ENCODE assay signal across 35 mouse cellular contexts in genomic region chr7:19718297-19718952, GRCm38 (mm10). TPM values are rescaled to one million over a fixed set of nuclear protein-coding genes. Genes with fewer than 3 reads are reported as not detected.
"Had no signal": no experiment of that assay in that cellular context is flagged by ENCODE, and none has a peak within 500 bp of the region (broad histone marks: within the 10 kb centered on the region; RNA-seq: fewer than 3 reads in every experiment).

No protein-coding gene starts in this region.

- ATAC-seq: inflammation-experienced regulatory T-cells, adult 6 months; intestine, embryonic 15.5 days; intestine, postnatal 0 days; liver, embryonic 12.5 days had no signal

- H3K9ac ChIP-seq: heart, embryonic 13.5 days; heart, embryonic 15.5 days; hindbrain, embryonic 13.5 days; hindbrain, embryonic 15.5 days; intestine, embryonic 15.5 days; limb, embryonic 13.5 days; limb, embryonic 15.5 days; liver, embryonic 12.5 days; liver, embryonic 14.5 days had no signal

- DNase-seq: gastrocnemius, postnatal 14 days; gastrocnemius, postnatal 36 days; heart, adult 2 months; heart, postnatal 14 days; heart, postnatal 36 days; kidney, adult 18-20 months; kidney, adult 8-10 months; kidney, postnatal 10 days; kidney, postnatal 25 days; kidney, postnatal 4 days; layer of hippocampus, adult 9-11 months; layer of hippocampus, postnatal 36 days; left cerebral cortex, postnatal 4 days; lung, adult 18-20 months had no signal

- H3K4me3 ChIP-seq: heart, adult 2 months; heart, embryonic 13.5 days; heart, embryonic 15.5 days; hindbrain, embryonic 13.5 days; hindbrain, embryonic 15.5 days; intestine, embryonic 15.5 days; limb, embryonic 13.5 days; limb, embryonic 15.5 days; liver, embryonic 12.5 days had no signal

- H3K4me2 ChIP-seq: heart, embryonic 11.5 days; heart, embryonic 13.5 days; heart, embryonic 15.5 days; hindbrain, embryonic 13.5 days; hindbrain, embryonic 15.5 days; intestine, embryonic 15.5 days; limb, embryonic 13.5 days; limb, embryonic 15.5 days; liver, embryonic 12.5 days had no signal

- H3K27me3 ChIP-seq: heart, embryonic 13.5 days; heart, embryonic 15.5 days; hindbrain, embryonic 13.5 days; hindbrain, embryonic 15.5 days; intestine, embryonic 15.5 days; limb, embryonic 13.5 days; limb, embryonic 15.5 days; liver, embryonic 12.5 days had no signal

- H3K9me3 ChIP-seq: heart, embryonic 15.5 days; hindbrain, embryonic 15.5 days; intestine, embryonic 15.5 days; liver, embryonic 12.5 days had no signal

- H3K27ac ChIP-seq: heart, adult 2 months; heart, embryonic 13.5 days; heart, embryonic 15.5 days; hindbrain, embryonic 13.5 days; hindbrain, embryonic 15.5 days; intestine, embryonic 15.5 days; limb, embryonic 13.5 days; limb, embryonic 15.5 days; liver, embryonic 12.5 days; liver, embryonic 14.5 days had no signal

RNA-seq across cellular contexts. Expression of gene Apoc1, which starts 26.0 kb away (rescaled TPM):
- total RNA-seq: hematopoietic stem cell, adult 5-6 weeks had no signal

RNA-seq across cellular contexts. Expression of gene Apoc4, which starts 37.1 kb away (rescaled TPM):
- total RNA-seq: gastrocnemius, adult 8-10 months; gastrocnemius, postnatal 14 days; heart, adult 2 months; heart, postnatal 14 days; heart, postnatal 36 days; hematopoietic stem cell, adult 5-6 weeks; layer of hippocampus, adult 18-20 months; layer of hippocampus, postnatal 14 days; layer of hippocampus, postnatal 36 days; left cerebral cortex, adult 18-20 months; left cerebral cortex, postnatal 10 days; left cerebral cortex, postnatal 25 days; left cerebral cortex, postnatal 4 days had no signal
- polyA plus RNA-seq: heart, adult 2 months; hindbrain, embryonic 11.5 days; hindbrain, embryonic 13.5 days; hindbrain, embryonic 15.5 days; limb, embryonic 11.5 days; limb, embryonic 13.5 days had no signal
